Mouse (Mus musculus): ENCODE results near the gene Xlr3a.
A peak's percentile ranks its signal among the peaks of the same experiment; 100 is the strongest.
"Not testable (repeated sequence)": the region's sequence is repeated elsewhere in the genome, so short reads cannot be mapped to it uniquely, and the experiment has no call there.

The Xlr3a gene

DNA sequence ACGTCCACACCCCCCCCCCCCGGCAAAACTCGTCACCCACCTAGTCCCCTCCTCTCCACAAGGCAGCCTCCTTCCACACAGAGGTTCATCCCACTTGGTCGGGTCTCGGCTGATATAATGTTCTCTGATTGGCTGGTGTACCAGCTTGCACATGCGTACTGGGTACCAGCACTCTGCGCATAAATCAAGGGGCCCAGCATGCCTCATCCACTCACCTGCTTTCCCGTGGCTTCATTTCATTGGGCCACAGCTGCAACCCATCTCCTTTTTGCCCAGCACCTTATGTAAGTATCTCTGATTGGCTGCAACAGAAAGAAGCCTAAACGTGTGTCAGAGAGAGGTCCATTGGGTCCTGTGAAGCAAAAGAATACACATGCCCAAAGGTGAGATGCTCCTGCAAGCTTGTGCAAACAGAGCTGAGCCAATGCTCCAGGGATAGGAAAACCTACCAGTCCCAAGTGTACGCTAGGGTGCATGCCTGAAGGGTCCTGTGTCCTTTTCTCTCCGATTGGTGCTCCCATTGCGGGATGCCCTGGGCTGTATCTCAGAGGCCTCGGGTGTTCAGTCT, at the start of gene Xlr3a:
TSS of gene Xlr3a (minus strand) at position 155 of the 568 bp plus-strand sequence.
- DNase-seq (ENCODE audit: low spot score): peak; percentile 4

DNA sequence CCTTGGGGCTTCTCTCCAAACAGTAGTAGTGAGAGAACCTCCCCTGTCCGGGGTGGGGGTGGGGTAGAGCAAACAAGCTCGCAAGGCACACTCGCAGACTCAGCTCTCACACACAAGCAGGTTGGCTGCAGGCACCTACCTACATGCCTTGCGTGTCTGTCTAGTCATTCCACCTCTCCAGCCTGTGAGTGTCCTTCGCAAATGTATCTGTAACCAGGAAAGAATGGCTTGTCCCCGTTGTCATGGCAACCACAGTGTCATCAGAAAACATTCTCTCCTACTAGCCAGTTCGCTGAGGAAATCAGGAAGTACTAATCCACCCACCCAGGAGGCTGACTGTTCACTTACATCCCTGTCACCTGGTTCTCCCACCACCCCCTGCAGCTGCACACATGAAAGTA, 46.3 kb upstream of the Xlr3a start:
- DNase-seq (ENCODE audit: low spot score): not testable (repeated sequence)

DNA sequence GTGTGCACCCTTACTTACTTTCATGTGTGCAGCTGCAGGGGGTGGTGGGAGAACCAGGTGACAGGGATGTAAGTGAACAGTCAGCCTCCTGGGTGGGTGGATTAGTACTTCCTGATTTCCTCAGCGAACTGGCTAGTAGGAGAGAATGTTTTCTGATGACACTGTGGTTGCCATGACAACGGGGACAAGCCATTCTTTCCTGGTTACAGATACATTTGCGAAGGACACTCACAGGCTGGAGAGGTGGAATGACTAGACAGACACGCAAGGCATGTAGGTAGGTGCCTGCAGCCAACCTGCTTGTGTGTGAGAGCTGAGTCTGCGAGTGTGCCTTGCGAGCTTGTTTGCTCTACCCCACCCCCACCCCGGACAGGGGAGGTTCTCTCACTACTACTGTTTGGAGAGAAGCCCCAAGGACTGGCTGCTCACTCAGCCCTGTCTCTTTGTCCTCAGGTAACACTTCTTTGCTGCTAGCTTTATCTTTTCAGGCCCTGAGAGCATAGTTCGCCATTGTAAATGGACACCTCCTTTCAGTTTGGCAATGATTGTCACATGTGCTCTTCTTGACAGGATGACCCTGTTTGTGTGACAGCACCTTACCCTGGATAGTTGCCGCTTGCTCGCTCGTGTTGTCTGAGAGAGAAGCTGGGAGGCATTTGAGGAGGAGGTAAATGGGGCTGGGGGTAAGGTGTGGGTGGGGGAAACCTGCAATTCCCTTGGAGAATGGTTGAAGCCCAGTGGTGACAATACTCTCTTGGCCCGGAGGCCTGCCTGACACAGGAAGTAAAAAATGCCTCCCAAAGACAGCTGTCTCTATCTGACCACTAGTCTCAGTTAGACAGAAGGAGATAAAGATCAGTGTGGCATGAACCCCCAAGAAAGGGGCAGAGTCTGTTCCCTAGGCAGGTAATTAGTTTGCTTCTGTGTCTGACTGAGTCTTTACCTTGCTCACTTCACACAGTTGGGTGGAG, 26.2 kb upstream of the Xlr3a start:
- not testable (repeated sequence) for DNase-seq (ENCODE audit: low spot score)

DNA sequence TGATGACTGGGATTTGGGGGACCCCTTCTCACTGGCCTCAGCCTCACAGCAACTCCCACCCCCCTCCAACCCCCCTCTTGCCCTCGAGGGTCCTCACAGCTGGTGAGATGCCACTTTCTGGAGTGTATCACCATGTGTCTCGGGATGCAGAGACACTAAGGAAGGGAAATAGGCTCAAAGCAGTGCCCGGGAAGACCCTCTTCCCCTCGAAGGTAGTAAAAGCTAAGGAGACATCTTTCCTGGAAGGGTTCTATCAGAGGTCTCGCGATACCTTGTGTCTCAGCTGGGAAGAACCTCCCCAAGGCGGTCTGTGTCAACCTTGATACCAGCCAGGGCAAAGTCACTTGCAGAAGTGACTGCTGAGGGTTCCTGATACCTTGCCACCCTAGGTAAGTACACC, 19.9 kb upstream of the Xlr3a start, which contains the start of gene Gm14685:
TSS of gene Gm14685 (plus strand) at position 301 of the 400 bp plus-strand sequence.
- not testable (repeated sequence) for DNase-seq (ENCODE audit: low spot score)

DNA sequence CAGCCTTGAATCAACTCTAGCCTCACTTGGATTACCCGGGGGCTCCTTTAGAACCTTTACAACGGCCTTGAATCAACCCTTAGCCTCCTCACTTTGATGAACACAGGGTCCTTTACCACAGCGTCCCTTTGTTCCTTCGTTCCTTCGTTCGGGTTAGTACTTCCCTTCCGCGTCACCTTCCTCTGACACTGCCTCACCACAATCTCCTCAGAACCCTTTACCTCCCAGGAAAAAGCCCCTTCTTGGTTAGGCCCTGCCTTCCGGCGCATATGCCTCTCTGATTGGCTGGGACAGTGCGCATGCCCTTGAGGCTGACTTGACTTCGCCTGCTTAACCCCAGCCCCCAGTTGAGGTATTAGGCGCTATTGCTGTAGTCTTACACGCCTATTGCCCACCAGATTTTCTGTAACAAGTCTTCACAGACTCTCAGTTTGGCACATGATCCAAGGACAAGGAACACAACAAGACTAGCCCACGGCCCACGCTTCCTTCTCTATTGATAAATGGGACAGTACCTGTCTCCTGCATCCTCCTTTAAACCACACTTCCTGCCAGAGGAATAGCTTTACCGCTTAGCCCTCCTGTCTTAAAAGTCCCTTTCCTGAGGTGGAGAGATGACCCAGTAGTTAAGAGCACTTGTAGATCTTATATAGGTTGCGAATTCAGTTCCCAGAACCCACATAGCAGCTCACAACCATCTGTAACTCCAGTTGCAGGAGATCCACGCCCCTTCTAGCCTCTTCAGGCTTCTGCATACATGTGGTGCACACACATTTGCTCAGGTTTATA, 14.4 kb downstream of the Xlr3a start, which contains the start of gene Xlr4a:
TSS of gene Xlr4a (minus strand) at position 212 of the 789 bp plus-strand sequence.
- not testable (repeated sequence) for DNase-seq (ENCODE audit: low spot score)

DNA sequence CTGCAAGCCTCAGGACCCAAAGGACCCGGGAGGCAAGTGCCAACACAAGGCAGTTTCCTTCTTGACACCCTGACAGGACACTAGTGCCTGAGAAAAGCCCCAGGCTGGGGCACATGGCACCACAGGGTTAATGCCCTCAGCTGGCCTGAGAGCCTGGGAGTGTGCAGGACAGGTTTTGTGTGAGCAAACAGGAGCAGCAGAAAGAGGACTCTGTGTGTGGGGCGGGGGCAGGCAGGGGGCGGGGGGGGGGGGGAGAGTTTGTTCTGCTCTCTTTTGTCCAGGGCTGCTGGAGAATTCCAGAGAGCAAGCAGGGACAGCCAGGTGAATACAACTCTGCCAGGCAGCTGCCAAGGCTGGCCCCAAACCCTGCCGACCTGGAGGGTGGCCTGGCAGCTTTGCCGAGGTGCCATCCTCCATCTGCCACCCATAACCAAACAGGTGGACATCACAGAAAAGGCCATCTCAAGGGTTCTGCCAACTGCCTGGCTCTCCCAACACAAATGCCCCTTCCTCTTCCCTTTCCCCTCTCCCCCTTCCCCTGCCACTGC, 30.1 kb downstream of the Xlr3a start:
- DNase-seq (ENCODE audit: low spot score): not testable (repeated sequence)

DNA sequence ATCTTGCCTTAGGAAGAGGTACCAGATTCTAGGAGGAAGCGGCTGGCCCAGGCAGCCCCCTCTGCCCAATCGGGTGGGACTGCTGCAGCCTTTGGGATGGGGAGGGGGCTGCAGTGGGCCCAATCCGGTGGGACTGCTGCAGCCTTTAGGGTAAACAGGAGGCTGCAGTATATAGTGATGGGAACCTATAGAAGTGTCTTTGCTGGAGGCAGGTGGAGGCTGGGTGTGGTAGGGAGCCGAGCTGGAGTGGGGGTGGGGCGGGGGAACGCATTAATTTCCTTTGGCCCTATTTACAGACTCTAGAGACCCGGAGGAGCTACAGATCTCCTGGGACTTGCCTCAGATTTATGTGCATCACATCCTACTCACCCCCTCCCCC, 32.5 kb downstream of the Xlr3a start, which contains the start of gene Pnma3:
TSS of gene Pnma3 (plus strand) at position 373 of the 379 bp plus-strand sequence.
- no peak for DNase-seq (ENCODE audit: low spot score)

DNA sequence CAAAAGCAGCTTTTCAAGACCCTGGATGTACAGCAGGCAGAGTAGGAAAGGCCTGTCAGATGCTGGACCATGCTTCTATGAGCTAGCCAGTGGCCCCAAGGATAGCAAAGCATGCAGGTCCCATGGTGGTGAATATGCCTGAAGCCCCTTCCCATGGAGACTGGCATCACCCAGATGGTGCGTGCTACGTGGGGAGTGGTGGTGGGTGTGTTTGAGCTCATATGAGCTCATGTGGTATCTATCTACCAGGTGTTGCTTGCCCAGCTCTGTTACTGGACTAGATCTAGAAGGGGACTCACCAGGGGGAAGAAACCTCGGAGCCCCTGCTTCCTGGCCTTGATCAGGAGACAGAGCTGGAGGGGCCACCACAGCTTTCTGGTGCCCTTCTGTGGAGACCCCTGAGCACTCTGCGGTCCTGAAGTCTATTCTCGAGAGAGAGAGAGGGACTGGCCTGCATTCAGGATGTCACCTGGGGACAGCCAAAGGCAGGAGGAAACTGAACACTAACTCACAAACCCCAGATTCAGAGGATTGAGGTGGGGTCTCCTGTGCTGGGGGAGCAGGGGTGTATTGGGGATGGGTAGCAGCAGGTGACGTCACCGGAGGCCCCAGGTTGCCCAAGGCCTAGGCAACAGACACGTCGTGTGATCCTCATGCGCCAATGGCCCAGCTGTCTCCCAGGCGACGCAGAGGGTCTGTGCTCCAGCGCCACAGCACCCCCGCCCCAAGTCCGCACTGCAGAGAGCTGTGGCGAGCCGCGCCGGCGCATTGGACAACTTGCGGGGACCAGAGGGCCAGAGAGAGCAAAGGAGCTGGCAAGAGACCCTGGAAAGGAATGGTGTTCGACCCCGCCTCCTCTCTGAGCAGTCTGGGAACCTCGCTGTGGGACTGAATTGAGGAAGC, 33.1 kb downstream of the Xlr3a start:
- peak; percentile 31 for DNase-seq (ENCODE audit: low spot score)

DNA sequence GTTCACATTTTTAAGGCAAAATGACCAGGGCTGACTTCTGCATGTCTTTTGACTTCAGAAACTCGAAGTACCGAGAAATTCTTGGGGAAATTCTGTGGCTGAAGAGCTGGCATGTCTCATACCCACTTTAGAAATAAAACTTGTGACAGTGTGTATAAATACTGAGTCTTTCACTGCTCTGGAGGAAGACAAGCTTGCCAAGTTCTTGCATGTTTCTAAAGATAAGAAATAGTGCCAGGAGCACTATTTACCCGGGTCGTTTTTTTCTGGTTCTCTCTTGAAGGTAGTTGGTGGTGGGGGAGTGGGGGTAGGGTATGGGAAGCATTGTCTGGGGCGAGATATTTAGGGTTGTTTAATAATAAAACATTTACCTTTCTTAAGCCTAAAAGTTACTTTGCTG, 34.6 kb downstream of the Xlr3a start:
- DNase-seq (ENCODE audit: low spot score): no peak

DNA sequence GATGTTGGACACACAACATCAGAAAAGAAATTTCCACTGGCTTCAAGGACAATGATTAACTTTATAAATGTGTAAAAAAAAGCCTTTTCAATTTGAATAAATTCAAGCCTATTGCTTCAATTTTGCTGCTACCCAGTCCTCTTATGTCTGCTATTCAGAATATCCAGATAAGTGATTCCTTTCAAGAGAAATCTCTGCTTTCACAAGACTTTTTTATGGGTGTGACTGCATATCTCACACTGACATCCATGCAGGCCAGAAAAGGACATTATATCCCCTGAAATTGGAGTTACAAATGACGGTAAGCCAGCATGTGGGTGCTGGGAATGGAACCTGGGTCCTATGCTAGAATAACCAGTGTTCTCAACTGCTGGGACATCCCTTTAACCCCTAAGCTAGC, 35.4 kb downstream of the Xlr3a start:
- DNase-seq (ENCODE audit: low spot score): no peak

DNA sequence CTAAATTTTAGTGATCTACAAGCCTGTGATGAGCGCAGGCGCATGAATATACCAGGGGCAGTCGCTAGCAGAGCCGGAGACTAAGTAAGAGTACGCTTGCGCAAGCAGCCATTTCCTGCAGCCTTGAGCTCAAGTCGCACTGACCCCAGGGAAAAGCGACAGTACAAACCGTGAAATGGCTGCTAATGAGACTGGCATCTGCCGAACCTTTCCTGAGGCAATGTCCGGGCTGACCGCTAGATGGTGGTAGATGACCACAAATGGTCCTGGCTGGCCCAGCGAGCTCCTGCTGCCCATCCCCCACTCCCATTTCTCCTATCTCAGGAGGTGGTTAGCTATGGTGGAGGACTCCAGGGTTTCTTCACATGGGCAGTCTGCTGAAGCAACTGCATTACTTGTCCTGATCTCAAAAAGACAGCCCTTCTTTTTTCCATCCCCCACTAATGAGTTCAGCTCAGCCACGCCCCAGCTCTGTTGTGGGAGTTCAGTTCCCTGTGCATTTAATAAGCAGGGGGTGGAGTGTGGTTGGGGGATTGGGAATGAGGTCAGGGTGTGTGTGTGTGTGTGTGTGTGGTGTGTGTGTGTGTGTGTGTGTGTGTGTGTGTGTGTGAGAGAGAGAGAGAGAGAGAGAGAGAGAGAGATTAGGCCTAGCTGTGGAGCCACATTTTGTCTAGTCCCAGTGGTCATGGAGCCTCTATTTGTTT, 42.9 kb downstream of the Xlr3a start:
- DNase-seq (ENCODE audit: low spot score): peak; percentile 92

DNA sequence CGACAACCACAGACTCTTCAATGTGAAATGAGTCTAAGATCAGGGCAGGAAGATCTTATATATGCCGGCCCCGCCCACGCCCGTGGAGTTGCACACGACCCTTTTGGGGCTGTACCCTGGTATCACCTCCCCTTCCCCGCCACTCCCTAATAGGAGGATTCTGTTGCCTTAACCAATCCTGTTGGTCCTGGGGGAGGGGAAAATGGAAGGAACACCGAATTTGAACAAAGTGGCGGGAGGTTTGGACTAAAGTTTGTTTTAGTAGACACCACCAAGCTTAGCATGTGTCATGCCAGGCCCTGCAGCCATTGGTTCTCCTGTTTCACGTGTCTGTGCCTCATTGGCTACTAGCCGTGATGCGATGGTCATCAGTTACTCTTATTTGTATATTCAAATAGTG, 57.2 kb downstream of the Xlr3a start:
- DNase-seq (ENCODE audit: low spot score): no peak

DNA sequence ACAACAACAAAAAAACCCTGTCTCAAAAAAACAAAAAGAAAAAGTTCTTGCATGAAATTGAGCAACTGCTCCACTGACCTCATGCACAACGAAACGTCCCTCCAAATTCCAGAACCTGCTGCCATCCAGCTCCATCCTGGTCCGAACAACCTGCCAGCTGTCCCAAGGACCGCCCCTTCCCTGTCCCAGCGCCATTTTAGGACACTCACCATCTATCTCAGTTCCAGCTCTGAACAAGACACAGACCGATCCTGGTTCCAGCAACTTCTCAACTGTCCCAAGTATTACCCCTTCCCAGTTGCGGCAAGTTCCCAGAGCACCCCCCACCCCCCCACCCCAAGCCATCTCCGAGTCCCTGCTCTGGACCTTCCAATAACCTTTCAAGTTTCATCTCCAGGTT, 58.1 kb downstream of the Xlr3a start:
- no peak for DNase-seq (ENCODE audit: low spot score)

DNA sequence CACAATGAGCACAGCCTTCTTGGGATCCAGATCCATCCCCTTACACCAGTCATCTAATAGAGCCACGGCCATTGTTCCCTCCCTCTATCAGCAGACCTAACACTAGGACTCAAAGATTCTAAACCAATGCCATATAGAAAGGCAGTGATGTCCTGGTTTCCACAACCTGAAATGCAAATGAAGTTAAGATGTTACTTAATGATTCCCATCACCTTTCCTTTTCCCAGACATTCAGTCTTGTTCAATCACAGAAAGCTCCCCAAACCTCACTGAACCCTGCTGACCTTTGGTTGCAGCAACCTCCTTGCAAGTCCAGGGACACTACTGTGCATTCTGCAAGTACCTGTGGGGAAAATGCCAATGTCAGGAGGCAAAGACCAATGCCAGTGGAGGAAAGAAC, 59.9 kb downstream of the Xlr3a start, which contains the start of gene Pnma5:
TSS of gene Pnma5 (minus strand) at position 101 of the 400 bp plus-strand sequence.
- DNase-seq (ENCODE audit: low spot score): no peak

Data from embryo, embryonic 10 days (tissue).